Mouse (Mus musculus) C2C12 (cell line): ENCODE results near the gene H2-Eb2.

ENCODE experiments used
- CTCF ChIP-seq: IDR thresholded peaks from one replicate; pipeline ENCODE4 v1.5.1; 2011; ENCODE audit not compliant: control insufficient read depth, insufficient read depth, insufficient read length
- MYOD1 ChIP-seq: IDR thresholded peaks from one replicate; pipeline ENCODE4 v1.6.1; 2011; ENCODE audit warnings: low read depth; ENCODE audit not compliant: control insufficient read depth, insufficient read length
- MYOG ChIP-seq: IDR thresholded peaks from one replicate; pipeline ENCODE4 v1.6.1; 2011; ENCODE audit not compliant: control insufficient read depth, insufficient read length; ENCODE audit errors: extremely low read depth

DNA sequence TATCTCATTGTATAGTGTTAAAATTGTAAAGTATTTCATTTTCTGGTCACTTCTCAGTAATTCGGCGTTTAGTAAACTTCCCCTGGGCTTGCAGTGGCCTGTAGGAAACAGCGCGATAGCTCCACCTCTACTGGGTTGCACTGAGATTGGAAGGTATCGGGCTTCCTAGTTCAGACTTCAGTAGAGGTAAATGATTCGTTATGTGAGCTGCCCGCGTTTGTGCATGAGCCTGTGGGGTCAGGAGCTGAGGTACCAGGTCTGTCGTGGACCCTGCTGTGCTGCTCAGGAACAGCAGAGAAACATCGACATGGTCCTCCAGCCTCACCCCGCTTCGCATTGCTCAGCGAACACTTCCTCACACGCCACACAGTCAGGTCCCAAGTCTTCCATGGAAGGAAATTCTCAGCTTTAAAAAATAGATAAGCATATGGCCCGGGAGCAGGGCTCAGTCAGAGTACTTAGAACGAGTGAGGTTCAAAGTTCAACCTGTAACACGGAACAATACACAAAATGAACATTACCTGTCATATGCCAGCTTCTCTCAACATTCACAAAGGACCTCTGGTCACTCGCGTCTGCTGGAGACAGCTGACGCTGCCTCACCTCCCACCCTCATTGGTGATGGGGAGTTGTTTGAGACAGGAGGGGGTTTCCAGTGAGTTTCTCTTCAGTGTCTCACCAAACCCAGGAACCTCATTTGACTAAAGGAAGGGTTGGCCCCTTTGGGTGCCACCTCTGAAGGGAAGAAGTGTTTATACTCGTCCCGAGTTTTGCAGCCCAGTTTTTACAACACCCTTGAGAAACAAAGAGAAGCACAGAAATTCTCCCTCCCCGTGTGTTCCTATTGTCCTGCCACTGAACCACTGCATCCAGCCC lies 24.5 kb upstream of the H2-Eb2 start:
- TF ChIP-seq CTCF = no peak
- TF ChIP-seq MYOG = no peak
- no peak for TF ChIP-seq MYOD1
